Mouse (Mus musculus) cerebellum, adult 18-20 months (tissue): ENCODE measurements around the gene Lzic.
"Not testable (repeated sequence)": the region's sequence is repeated elsewhere in the genome, so short reads cannot be mapped to it uniquely, and the experiment has no call there.

Source experiments
- DNase-seq, 2 experiments: peaks; one replicate each; pipeline ENCODE4 v3.0.0; 2021

Lzic gene

GRCm38 (mm10) chr4:149485053-149485824 lies at the start of gene Lzic, which contains the start of gene Nmnat1:
Gene Lzic, plus strand, starts transcription at chr4:149485229.
Gene Nmnat1, minus strand, starts transcription at chr4:149485202.
- peak; percentile 92 to 93 for DNase-seq

GRCm38 (mm10) chr4:149440576-149440975 lies 44.5 kb upstream of the Lzic start:
- no peak for DNase-seq

- no peak for DNase-seq
Measured at GRCm38 (mm10) chr4:149442436-149442835, 42.6 kb upstream of the Lzic start.

GRCm38 (mm10) chr4:149444465-149444864 lies 40.6 kb upstream of the Lzic start:
- DNase-seq = no peak

GRCm38 (mm10) chr4:149444964-149445701 lies 39.9 kb upstream of the Lzic start:
- DNase-seq = peak; percentile 90 to 93

GRCm38 (mm10) chr4:149445868-149446267 lies 39.2 kb upstream of the Lzic start:
- DNase-seq = peak in 1 of 2 experiments; percentile 54

- DNase-seq = no peak
Measured at GRCm38 (mm10) chr4:149446309-149446708, 38.7 kb upstream of the Lzic start.

- no peak for DNase-seq
Measured at GRCm38 (mm10) chr4:149450636-149451035, 34.4 kb upstream of the Lzic start.

- DNase-seq = peak; percentile 35 to 37
Measured at GRCm38 (mm10) chr4:149453656-149454055, 31.4 kb upstream of the Lzic start.

- peak in 1 of 2 experiments; percentile 35 for DNase-seq
Measured at GRCm38 (mm10) chr4:149454263-149454662, 30.8 kb upstream of the Lzic start.

GRCm38 (mm10) chr4:149454879-149455278 lies 30.1 kb upstream of the Lzic start, which contains the start of gene Rbp7:
Gene Rbp7, minus strand, starts transcription at chr4:149454978.
- DNase-seq = no peak

GRCm38 (mm10) chr4:149457163-149457562 lies 27.9 kb upstream of the Lzic start:
- not testable (repeated sequence) for DNase-seq

GRCm38 (mm10) chr4:149457831-149458430 lies 27.1 kb upstream of the Lzic start:
- peak in 1 of 2 experiments; percentile 35 for DNase-seq

- no peak for DNase-seq
Measured at GRCm38 (mm10) chr4:149458526-149458925, 26.5 kb upstream of the Lzic start.

- DNase-seq = no peak
Measured at GRCm38 (mm10) chr4:149459425-149459824, 25.6 kb upstream of the Lzic start.

GRCm38 (mm10) chr4:149460475-149460874 lies 24.6 kb upstream of the Lzic start:
- DNase-seq = peak in 1 of 2 experiments; percentile 12

GRCm38 (mm10) chr4:149461579-149462304 lies 23.3 kb upstream of the Lzic start:
- peak; percentile 75 to 79 for DNase-seq

GRCm38 (mm10) chr4:149462305-149462971 lies 22.6 kb upstream of the Lzic start:
- no peak for DNase-seq

- DNase-seq = no peak
Measured at GRCm38 (mm10) chr4:149463435-149463950, 21.5 kb upstream of the Lzic start.

GRCm38 (mm10) chr4:149469557-149469956 lies 15.5 kb upstream of the Lzic start:
- DNase-seq = no peak

GRCm38 (mm10) chr4:149475096-149475495 lies 9.9 kb upstream of the Lzic start:
- DNase-seq = no peak

GRCm38 (mm10) chr4:149477078-149477477 lies 8.0 kb upstream of the Lzic start, which contains the start of gene Tmem274:
Gene Tmem274, plus strand, starts transcription at chr4:149477378.
- no peak for DNase-seq
